Mouse (Mus musculus): ENCODE results near the gene Trpm1.
"Not testable (repeated sequence)": the region's sequence is repeated elsewhere in the genome, so short reads cannot be mapped to it uniquely, and the experiment has no call there.

Gene Trpm1

DNA sequence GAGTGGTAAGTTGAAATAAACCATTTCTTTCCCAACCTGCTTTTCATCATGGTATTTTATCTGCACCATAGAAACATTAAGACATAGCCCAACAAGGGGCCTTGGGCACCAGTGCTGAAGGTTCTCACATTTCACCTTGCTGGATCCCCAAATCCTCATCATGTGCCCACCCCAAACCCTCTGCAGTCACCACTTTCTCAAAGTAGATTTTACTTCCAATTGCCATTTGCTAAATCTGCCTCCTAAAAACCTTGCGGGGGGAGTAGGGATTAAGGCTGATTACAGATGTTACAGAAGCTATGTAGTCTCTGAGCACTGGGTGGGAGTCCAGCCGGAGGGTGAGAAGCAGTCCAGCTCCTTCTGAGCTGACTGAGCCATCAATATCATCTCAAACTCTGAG, at the start of gene Trpm1:
Gene Trpm1, plus strand, starts transcription at position 301 of the 400 bp plus-strand sequence.
- DNase-seq, result no peak

DNA sequence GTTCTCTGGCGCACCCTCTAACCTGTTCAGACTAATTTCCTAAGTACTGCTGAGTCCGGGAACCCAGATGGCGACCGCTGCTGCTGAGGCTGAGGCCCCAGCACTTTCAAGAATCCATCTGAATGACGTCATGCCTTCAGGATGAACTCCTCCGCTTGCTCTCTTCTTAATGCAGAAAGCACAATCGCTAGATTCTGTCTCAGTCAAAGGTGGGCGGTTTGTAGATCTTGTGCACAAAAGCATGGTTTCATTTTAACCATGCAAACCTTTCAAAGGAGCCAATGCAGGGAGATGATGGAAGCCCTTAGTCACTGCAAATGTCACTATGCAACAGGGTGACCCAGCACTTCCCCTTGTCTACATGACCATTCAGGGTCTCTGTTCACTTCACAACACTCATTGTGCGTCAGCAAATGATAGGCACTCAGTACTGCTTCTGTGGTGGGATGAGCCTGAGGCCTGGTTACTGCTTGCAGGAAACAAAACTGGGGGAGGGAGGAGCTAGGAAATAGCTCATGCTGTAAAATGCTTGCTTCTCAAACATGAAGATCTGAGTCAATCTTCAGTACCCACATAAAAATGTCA, 31.4 kb upstream of the Trpm1 start:
- no peak for DNase-seq

DNA sequence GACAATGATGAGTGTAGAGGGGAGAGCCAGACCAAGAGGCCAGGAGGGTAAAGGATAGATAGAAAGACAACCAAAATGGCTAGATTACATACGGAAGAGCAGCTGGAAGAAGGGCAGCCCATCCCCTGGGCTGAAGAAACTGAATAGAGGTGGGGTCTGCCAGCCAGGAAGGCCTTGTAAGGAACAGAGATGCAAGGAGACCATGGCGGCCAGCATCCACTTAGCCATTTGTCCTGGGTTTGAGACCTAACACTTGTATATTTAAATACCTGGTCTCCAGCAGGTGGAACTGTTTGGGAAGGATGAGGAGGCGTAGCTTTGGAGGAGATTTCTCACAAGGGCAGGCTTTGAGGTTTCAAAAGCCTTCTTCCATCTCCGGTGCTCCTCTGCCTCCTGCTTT, 29.9 kb upstream of the Trpm1 start:
- no peak for DNase-seq

DNA sequence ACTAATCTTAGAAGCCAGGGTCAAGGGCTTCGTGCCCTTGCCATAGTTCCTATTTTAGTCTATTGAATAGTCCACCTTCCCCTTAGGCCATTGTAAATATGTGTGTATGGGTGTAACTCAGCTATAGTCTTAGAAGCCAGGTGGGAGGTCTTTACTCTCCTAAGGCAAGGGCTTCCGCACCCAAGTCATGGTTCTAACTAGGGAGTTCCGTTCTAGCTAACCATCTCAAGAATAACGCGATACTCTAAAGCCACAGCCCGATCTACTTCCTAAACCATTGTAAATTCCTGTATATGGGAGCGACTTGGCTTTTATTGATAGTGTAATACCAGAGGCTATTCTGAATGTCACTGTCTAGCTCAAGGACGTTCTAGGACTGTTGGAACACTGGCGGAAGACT, 27.6 kb upstream of the Trpm1 start:
- DNase-seq, result not testable (repeated sequence)

DNA sequence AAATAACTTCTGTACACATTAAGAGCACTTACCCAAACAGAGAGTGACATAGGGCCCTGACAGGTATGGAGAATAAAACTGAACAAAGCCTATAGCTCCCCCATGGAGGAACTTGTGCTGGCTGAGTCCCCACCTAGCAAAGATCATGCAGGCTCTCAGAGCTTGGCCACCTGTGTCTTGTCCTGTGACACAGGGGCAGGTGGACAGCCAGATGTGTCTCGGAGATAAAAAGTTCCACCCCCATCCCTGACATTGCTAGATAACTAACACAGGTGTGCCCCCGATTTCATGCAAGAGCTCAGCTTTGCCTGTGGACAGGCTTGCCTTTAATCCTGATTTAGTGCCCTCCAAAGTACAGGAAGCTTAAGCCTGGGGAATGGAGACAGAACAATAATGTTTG, 13.8 kb upstream of the Trpm1 start:
- no peak for DNase-seq

DNA sequence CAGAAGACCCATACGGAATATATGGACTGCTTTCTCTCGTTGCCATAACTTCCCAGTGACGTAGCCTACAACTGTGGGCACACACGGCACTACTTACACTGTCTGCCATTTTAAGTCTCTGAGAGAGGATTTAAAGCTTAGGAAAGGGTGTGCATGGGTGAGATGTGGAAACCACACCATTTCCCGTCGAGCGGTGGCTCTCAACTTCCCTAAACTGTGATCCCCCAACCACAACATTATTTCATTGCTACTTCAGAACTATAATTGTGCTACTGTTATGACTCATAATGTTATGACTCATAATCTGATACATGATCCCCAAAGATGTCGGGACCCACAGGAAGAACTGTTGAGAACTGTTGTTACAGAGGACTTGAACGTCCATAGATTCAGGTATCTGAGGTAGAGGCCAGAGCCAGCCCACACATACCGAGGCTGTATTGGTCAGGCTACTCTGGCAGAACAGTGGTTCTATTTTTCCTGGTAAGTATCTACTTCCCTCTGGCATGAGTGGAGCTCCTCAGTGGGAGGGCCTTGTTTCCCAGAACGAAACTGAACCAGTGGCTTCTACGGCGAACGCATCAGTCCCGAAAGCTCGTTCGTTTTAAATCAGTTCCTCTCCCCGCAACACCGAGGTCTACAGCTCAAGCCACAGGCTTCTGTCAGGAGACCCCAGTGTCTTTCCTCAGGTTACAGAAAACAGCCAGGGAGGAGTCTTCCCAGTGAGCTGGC, 12.2 kb upstream of the Trpm1 start:
- DNase-seq, result no peak

DNA sequence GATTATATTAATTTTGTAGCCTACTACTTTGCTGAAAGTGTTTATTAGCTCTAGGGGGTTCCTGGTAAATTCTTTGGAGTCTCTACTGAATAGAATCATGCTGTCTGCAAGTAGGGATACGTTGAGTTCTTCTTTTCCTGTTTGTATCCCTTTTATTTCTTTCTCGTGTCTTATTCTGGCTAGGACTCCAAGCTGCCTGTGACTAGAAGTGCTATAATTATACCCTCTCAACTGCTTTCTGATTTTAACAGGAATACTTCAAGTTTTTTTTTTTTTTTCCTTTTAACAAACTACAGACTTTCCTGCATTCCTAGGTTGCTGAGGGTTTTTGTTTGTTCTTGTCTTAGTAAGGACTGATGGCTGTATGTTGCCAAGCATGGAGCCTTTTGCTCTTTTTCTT, 4.3 kb upstream of the Trpm1 start:
- DNase-seq, result no peak

DNA sequence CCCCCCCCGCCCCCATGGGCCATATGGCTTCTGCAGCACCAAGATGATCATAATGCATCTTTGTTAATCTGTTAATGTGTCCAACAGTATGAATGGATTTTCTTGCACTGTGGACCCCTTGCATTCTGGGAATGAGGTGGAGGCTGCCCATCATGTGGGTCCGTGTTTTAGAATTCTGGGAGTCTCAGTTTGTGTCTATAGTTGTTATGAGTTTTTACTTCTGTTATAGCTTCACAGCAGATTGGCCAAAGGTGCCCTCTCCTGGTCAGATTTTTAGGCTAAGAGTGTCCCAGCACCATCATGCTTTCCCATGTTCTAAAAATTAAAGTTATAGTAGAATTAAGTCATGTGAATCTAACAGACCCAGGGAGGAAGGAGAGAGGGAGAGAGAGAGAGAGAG, 3.9 kb upstream of the Trpm1 start:
- DNase-seq, result no peak

DNA sequence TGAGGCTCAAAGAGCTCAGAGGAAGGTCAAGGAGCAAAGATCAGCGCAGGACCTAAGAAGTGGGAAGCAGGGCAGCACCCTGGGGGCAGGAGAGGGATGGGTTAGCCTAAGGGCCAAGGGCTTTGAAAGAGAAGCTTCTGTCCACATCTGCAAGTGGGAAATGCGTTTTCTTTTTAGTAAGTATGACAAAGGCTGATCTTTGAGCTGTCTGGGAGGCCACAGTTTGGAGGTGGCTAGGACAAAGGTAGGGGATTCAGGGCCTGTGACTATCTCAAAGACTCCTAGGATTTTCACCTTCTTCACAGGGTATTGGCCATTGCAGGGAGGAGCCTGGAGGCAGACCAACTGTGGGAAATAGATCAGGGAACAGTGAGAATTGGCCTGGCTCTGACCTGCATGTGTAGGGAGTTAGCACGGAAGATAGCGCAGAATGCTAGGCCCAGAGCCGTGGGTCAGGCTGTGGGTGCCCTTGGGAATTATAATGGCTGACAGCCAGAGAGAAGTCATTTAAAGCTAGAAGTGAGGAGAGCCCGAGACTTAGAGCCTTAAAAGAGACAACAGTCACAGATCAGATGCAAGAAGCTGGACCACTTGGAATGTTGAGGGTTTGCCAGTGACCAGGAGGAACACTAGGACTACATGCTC, 3.1 kb upstream of the Trpm1 start:
- DNase-seq, result no peak

DNA sequence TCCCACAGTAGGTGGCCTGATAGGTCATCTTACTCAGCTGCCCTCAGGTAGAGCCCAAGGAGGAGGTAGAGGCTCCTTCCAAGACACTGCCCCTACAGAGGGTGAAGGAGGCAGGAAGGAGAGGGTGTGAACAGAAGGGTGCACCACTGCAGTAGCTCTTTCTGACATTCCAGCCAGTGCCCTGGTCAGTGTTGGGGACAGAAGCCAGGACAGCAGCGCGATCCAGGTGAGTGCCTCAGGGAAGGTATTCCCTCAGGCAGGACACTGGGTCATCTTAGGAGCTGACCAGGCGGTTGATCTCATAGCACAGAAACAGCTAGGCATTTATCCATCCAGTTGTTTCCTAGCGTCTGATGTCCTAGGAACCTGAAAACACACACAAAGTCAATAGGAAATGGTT, 1.6 kb downstream of the Trpm1 start:
- DNase-seq, result no peak

DNA sequence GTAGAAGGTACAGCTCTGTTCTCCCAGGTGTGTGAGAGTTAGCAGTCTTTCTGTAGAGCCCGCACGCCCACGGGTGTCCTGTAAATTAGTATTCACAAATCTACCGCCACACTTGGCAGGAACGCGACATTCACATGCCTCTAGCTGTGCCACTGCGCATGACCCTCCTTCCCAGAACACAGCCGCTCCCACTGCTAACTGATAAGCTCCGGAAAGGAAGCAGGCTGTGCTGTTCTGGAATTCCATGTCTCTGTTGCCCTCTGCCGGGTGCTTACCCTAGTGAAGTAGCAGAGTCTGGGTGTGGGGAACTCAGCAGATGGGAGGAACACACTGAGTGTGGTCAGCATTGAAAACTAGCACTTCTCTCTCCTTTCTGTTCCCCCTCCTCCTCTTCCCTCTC, 2.1 kb downstream of the Trpm1 start:
- DNase-seq, result peak; percentile 83

DNA sequence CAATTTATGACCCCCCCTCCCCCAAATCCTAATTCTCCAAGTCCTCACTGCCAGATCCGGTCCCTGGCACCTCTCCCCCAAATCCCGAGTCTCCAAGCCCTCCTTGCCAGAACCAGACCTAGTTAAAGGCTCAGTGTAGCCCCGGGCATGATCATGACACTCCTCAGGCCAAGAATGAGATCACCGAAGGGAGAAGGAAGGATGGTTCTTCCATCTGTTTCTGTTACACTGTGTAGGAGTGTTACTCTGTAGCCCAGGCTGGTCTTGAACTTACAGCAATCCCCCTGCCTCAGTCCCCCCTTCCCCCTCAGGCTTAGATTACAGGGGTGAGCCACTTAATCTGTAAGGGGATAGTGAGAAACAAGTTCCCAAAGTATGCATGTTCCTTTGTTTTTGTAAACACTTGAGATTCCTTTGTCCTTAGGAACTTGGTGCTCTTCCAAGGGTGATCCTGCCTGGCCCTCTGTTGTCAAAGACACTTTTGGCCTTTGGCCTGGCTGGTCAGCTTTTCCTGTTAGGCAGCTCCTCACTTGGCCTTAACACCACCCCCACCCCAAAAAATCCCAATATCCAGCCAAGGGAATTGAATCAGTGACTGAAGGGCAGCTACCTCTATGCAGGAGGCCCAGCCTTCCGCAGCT, 2.8 kb downstream of the Trpm1 start:
- DNase-seq, result peak; percentile 58

DNA sequence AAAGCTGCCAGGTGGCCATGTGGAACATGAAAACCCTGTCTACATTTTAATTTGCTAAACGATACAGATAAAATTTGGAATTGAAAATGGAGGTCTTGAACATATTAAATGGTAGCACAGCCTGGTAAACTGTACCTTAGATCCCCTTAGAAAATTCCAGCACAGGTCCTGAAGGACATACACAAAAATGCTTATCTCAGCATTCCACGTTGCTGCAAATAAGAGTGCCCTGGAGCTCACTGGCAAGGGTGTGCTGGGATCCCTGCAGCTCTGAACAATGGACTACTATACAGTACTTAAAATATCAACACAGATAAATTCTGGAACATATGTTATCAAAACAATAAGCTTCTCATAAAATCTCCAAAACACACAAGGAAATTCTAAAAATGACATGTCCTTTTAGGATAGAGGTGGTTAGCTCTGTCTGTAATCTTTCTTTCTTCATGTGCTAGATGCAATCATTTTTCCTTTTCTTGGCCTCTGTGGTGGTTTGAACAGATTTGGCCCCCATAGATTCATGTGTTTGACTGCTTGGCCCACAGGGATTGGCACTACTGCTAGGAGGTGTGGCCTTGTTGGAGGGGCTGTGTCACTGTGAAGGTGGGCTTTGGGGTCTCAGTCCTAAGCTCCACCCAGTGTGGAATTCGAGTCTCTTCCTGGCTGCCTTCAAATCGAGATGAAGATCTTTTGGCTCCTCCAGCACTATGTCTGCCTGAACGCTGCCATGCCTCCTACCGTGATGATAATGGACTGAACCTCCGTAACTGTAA, 3.5 kb downstream of the Trpm1 start:
- DNase-seq, result no peak

DNA sequence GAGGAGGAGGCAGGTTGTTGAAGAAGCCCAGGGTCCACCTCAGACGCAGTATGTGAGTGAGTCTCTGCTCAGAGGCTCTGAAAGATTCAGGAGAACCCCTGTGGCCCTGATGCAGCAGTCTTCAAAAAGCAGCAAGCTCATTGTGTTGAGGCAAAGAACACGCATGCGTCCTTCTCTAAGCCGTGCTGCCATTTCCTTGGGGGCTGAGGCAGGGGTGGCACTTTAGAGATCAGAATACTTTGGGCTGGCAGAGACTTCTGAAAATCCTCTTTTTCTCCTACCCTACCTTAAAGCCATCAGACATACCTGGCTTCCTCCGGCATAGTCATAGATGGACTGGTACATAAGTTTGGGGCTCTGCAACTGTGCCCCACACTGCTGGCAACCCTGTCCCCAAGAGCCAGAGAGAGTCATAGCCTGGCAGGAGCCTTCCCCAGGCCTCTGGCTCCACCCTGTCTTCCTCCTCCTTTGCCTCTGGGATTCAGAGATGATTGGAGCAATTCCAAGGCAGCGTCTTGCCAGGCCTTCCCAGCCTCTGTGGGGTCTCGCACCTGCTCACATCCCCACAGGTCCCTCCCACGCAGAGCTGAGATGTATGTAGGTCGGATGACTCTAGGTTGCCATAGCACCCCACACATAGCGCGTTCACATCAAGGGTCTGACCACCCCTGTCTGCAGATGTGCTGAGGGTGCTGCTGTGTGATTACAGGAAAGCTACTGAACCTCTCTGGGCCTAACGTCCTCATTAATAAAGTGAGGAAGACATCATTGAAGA, 4.8 kb downstream of the Trpm1 start:
- no peak for DNase-seq

DNA sequence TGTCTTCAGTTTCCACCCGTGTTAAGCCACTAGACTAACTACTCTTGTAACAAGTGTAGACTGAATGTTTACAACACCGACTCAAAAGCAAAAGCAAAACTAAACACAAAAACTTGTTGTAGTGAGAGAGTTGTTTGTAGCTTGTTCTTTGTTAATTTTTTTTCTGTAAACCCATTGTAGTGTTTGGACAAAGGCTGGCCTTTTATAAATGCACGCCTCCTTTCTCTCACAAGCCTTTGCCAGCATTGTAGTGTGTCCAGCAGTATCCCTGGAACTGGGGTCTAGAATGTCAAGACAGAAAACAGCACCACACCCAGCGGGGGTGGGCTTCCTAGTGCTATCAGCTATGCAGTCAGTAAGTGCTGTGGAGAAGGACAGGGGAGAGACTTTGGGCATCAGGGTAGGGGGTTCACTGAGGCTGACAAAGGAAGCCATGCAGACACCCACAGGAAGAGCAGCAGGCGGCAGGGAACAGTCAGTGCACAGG, 5.5 kb downstream of the Trpm1 start:
- DNase-seq, result no peak

DNA sequence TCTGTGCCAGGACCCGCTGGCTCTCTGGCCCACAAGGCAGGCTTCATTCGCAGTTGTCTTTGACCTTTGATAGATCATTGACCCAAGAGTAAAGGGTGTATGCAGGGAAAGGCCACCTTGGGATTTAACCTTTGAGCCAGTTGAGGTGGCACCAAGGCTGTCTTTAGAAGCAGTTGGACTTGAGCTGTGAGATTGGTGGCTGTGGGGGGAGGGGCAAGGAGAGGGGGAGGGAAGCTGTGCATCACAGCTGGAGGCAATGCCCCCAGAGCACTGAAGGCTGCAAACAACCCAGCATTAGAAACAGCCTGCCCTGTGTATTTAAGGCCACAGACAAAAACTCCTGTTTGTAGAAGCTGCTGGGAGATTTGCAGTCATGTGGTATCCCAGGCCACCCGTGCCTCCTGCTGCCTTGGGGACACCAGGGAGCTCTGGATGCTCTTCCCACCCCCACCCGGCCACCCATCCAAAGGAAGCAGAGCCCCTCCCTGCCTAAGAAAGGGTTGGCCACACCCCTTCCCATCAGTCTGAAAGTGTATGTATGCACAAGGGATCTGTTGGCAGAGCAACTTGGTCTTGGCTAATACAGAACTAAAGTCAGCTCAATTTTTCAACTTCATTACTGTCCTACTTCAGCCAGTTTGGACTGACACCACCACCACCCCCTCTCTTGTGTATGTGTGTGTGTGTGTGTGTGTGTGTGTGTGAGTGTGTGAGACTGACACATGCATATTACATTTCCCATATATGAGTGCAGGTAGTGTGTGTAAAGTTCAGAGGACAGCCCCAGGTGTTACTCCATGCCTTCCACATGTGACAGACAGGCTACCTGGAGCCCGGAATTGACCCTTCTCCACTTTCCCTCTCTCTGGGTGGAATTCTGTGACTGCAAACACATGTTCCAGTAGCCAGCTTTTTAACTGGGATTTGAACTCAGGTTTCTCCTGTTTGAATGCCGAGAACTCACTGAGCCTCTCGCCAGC, 6.3 kb downstream of the Trpm1 start:
- no peak for DNase-seq

DNA sequence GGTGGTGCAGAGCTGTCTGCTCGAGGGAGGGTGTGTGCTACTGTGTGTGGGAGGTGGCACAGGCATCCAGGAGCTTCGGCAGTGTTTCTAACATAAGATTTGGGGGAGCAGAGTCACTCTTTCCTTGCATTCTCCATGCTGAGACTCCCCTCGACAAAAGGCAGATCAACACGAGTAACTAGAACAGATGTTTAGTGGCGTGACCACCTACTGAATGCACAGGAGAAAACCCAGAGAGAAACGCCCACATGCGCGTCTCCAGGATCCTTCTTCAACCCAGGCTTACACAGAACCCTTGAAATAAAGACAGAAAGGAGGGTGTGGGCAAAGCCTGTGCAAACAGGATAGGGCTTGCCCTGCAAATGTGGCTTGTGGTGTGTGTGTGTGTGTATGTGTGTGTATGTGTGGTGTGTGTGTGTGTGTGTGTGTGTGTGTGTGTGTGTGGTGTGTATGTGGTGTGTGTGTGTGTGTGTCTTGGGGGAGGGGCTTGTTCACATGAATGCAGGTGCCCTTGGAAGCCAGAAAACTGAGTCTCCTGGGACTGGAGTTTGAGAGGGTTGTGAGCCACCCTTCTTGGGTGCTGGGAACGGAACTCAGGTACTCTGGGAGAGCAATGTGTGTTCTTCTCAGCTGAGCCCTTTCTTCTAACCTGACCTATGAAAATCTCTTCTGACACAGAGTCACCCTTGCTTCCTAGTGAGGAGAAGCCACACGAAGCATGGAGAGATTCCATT, 7.3 kb downstream of the Trpm1 start:
- DNase-seq, result no peak

DNA sequence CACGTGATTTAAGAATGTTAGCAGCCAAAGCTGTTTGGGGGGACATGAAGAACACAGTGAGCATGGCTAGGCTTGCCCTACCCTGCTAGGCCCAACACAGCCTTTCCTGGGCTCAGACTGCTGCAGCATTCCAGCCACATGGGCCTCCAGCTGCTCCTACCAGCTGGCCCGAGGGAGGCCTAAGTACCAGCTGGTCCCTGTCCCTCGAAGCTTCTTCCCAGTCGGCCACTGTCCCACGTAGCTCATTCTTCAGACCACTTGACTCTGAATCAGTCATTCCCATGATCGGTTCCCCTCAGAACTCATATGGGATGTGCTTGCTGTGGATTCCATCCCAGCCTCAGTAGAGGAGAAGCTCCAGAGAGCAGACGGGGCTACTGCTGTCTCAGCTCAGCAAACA, 8.4 kb downstream of the Trpm1 start:
- DNase-seq, result no peak

DNA sequence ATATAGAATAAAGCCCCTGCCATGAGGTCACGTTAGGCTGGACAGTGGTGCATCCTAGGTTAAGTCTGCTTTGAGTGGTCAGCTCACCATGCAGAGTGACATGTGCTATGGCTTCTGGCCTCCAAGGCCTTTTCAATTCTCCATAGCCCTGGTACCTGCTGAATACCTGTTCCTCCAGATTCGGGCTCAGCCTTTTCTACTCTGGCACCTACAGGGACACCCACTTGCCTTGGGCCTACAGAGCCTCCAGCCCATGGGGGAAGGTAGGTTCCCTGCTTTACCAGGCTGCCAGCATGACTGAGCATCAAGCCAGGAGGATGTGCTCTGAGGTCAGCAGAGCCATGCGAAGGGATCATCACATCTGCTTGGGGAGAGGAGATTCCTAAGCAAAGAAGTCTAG, 9.5 kb downstream of the Trpm1 start:
- DNase-seq, result no peak

DNA sequence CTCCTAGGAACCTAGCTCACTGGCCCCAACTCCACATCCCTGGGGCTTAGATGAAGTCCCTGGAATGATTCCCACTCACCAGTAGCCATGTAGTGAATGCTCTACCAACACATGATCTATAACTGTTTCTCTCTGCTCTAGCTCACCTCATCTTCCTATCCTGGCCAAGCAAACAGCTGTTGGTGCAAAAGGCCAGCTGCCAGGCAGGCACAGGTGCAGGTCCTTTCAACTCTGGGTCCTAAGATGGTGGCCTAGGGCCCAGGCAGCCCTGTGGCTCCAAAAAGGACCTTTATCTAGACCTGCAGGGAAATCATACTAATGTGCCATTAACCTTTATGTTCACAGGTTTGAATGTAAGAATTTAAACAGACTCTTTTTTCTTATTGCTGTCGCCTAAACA, 10.3 kb downstream of the Trpm1 start:
- DNase-seq, result no peak
